Mouse (Mus musculus) heart, embryonic 10.5 days (tissue): ENCODE measurements at regions not wholly inside any gene's neighbourhood (a gene's known extent, or its start where the extent isn't known, plus 50 kb on each side); places are given as distances from the start of the nearest gene placed in this dataset.
A peak's percentile ranks its signal among the peaks of the same experiment; 100 is the strongest.

Source experiments
- DNase-seq: peaks from one replicate; pipeline ENCODE4 v3.0.0-alpha.2; 2017; ENCODE audit warnings: low spot score
- H3K27ac ChIP-seq: fragments of 300-500 bp; sonication (generic); 2 replicates; pipeline ENCODE4 v1.5.1; 2016; ENCODE audit warnings: mild to moderate bottlenecking
- H3K27me3 ChIP-seq: fragments of 300-500 bp; sonication (generic); 2 replicates; pipeline ENCODE4 v1.6.1; 2016; ENCODE audit warnings: mild to moderate bottlenecking; ENCODE audit not compliant: poor library complexity, insufficient read depth, severe bottlenecking
- H3K36me3 ChIP-seq: fragments of 300-500 bp; sonication (generic); 2 replicates; pipeline ENCODE4 v1.6.1; 2016; ENCODE audit warnings: mild to moderate bottlenecking, moderate library complexity
- H3K4me1 ChIP-seq: fragments of 300-500 bp; sonication (generic); 2 replicates; pipeline ENCODE4 v1.6.1; 2016; ENCODE audit warnings: mild to moderate bottlenecking
- H3K4me3 ChIP-seq: fragments of 300-500 bp; sonication (generic); 2 replicates; pipeline ENCODE4 v1.5.1; 2016; ENCODE audit warnings: mild to moderate bottlenecking, moderate library complexity
- H3K9me3 ChIP-seq: fragments of 300-500 bp; sonication (generic); 2 replicates; pipeline ENCODE4 v1.6.1; 2016; ENCODE audit warnings: mild to moderate bottlenecking, moderate library complexity
- WGBS: fragments of 180-500 bp; shearing (Covaris S2); methylation state at CpG from one replicate; pipeline ENCODE4 v1.1.7; 2016; 5-methylcytosine and 5-hydroxymethylcytosine counted together

DNA sequence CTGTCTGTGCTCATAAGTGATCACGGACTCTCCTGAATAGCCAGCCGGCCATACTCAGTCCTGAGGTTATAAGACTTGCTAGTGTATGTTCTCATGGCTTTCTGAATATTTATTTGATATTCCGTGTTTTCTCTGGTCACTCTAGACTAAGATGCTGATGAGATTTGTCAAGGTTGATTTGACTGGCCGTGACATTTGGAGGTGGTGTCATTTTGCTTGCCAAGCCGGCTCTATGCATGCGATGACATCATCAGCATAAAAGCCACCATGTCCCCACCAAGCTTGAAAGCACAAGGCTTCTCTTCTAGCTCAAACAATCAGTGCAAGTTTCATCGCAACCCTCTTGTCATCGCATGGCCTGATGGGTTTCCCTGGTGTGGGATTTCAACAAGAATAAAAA is 235.3 kb upstream of the Tgfbr2 start:
- 83% methylated on average over 8 of the region's 8 CpGs for WGBS
- H3K36me3 ChIP-seq: no peaks in the 10 kb centered on the region
- H3K4me1 ChIP-seq: no peaks in the 10 kb centered on the region
- H3K4me3 ChIP-seq: no peak overlapping the region
- H3K27me3 ChIP-seq: no peaks in the 10 kb centered on the region
- H3K27ac ChIP-seq: no peak overlapping the region
- no peaks in the 10 kb centered on the region for H3K9me3 ChIP-seq
- no peak for DNase-seq

- Histone ChIP-seq H3K27ac (no peak overlapping the region), H3K36me3 (no peaks in the 10 kb centered on the region), H3K4me1 (no peaks in the 10 kb centered on the region), H3K9me3 (no peaks in the 10 kb centered on the region), H3K4me3 (no peak overlapping the region), H3K27me3 (no peaks in the 10 kb centered on the region)
- 82% methylated on average over 2 of the region's 2 CpGs for WGBS
- DNase-seq: no peak
These were observed 233.0 kb upstream of the Tgfbr2 start for GRCm38 (mm10) chr9:116408116-116408515.

DNA sequence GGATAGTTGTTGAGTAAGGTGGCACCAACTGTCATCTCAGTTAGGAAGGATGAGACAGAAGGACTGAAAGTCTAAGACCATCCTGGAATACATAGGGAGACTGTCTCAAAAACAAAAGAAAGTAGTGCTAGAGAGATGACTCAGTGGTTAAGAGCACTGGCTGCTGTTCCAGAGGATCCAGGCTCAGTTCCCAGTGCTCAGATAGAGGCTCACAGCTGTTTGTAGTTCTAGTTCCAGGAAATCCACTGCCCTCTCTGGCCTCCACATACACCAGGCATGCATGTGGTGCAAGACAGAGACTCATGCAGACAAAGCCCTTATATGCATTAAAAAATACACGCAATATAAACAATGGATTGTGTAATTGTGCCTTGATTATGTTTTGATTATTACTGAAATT is 229.9 kb upstream of the Tgfbr2 start:
- Histone ChIP-seq H3K9me3 (no peaks in the 10 kb centered on the region), H3K27ac (no peak overlapping the region), H3K4me1 (no peaks in the 10 kb centered on the region), H3K27me3 (no peaks in the 10 kb centered on the region), H3K36me3 (no peaks in the 10 kb centered on the region), H3K4me3 (no peak overlapping the region)
- no peak for DNase-seq
- WGBS: 86% methylated on average over 1 of the region's 1 CpGs

GRCm38 (mm10) chr9:116401821-116402220 is 226.7 kb upstream of the Tgfbr2 start:
- H3K27me3 ChIP-seq: no peaks in the 10 kb centered on the region
- H3K9me3 ChIP-seq: no peaks in the 10 kb centered on the region
- H3K4me3 ChIP-seq: no peak overlapping the region
- DNase-seq: no peak
- no peaks in the 10 kb centered on the region for H3K4me1 ChIP-seq
- WGBS: 65% methylated on average over 7 of the region's 7 CpGs
- no peak overlapping the region for H3K27ac ChIP-seq
- no peaks in the 10 kb centered on the region for H3K36me3 ChIP-seq

GRCm38 (mm10) chr9:116400270-116400669 is 225.1 kb upstream of the Tgfbr2 start:
- Histone ChIP-seq H3K27ac (no peak overlapping the region), H3K27me3 (no peaks in the 10 kb centered on the region), H3K4me1 (no peaks in the 10 kb centered on the region), H3K36me3 (no peaks in the 10 kb centered on the region), H3K9me3 (no peaks in the 10 kb centered on the region), H3K4me3 (no peak overlapping the region)
- 50% methylated on average over 2 of the region's 2 CpGs for WGBS
- DNase-seq: no peak

- H3K4me1 ChIP-seq: no peaks in the 10 kb centered on the region
- H3K27ac ChIP-seq: no peak overlapping the region
- H3K36me3 ChIP-seq: no peaks in the 10 kb centered on the region
- no peak overlapping the region for H3K4me3 ChIP-seq
- no peak for DNase-seq
- H3K27me3 ChIP-seq: no peaks in the 10 kb centered on the region
- 78% methylated on average over 1 of the region's 1 CpGs for whole genome bisulfite sequencing
- no peaks in the 10 kb centered on the region for H3K9me3 ChIP-seq
These were observed 224.1 kb upstream of the Tgfbr2 start for GRCm38 (mm10) chr9:116399296-116399695.

DNA sequence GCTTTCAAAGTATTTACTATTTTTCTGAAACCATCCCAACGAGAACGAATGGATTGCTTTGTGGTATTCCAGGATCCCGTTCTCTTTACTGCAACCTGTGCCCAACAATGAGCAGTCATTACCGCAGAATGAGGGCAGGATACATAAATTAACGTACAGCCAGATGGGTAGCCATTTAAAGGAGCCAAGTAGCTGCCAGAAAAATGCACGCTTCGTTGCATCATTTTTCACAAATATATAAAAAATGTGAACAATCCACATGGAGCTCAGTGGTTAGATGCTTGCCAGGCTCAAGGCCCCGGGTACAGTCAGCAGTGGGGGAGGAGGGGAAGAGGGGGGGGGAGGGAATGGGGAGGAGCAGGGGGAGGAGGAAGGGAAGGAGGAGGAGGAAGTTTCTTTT is 217.1 kb upstream of the Tgfbr2 start:
- no peaks in the 10 kb centered on the region for H3K4me1 ChIP-seq
- no peak for DNase-seq
- H3K36me3 ChIP-seq: no peaks in the 10 kb centered on the region
- H3K4me3 ChIP-seq: no peak overlapping the region
- H3K27me3 ChIP-seq: no peaks in the 10 kb centered on the region
- no peaks in the 10 kb centered on the region for H3K9me3 ChIP-seq
- H3K27ac ChIP-seq: no peak overlapping the region
- 79% methylated on average over 8 of the region's 8 CpGs for WGBS

DNA sequence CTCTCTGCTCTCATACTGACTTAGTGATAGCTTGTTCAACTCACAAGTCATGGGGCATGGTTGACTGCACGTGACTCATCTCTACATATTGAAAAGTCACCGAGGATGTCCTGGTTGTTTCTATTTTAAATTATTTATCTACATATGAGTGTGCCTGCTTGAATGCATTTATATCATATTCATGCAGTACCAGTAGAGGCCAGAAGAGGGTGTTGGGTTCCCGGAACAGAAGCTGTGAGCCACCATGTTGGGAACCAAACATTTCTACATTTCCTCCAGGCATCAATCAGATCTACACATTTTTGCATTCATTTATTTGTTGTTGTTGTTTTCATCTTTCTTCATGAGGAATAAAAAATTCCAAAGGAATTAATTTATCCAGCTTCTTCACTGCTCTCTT is 214.6 kb upstream of the Tgfbr2 start:
- Histone ChIP-seq H3K4me3 (no peak overlapping the region), H3K27me3 (no peaks in the 10 kb centered on the region), H3K27ac (no peak overlapping the region), H3K4me1 (no peaks in the 10 kb centered on the region), H3K36me3 (no peaks in the 10 kb centered on the region), H3K9me3 (no peaks in the 10 kb centered on the region)
- 82% methylated on average over 3 of the region's 3 CpGs for WGBS
- no peak for DNase-seq

GRCm38 (mm10) chr9:116388863-116389262 is 213.7 kb upstream of the Tgfbr2 start:
- WGBS: 53% methylated on average over 8 of the region's 8 CpGs
- Histone ChIP-seq H3K4me3 (no peak overlapping the region), H3K27ac (no peak overlapping the region), H3K9me3 (no peaks in the 10 kb centered on the region), H3K4me1 (peaks cover 8% of the 10 kb centered on the region), H3K27me3 (no peaks in the 10 kb centered on the region), H3K36me3 (no peaks in the 10 kb centered on the region)
- DNase-seq: no peak

DNA sequence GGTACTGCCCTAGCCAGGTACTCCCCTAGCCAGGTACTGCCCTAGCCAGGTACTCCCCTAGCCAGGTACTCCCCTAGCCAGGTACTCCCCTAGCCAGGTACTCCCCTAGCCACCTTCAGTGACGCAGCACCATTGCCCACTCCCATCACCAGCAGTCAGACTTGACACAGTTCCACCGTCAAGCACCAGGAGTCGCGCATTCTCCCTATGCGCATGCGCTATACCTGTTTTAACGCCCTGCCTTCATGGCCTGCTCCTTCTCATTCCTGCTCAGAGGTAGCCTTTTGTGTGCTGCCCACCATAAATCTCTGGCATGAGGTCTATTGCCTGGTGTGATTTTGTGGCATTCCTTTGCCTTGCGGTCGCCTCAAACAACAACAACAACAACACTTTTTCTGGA is 212.9 kb upstream of the Tgfbr2 start:
- whole genome bisulfite sequencing: 89% methylated on average over 9 of the region's 9 CpGs

GRCm38 (mm10) chr9:116384176-116385076 is 209.3 kb upstream of the Tgfbr2 start:
- no peaks in the 10 kb centered on the region for H3K9me3 ChIP-seq
- peak overlapping the region; percentile 44; the same call in 1 of the 2 replicates for H3K4me3 ChIP-seq
- peak overlapping the region; percentile 78 for H3K27ac ChIP-seq
- H3K4me1 ChIP-seq: peaks cover 12% of the 10 kb centered on the region
- no peaks in the 10 kb centered on the region for H3K36me3 ChIP-seq
- H3K27me3 ChIP-seq: no peaks in the 10 kb centered on the region
- DNase-seq: peak; percentile 78
- WGBS: 62% methylated on average over 21 of the region's 21 CpGs

More for the DNA sequence above, 212.9 kb upstream of the Tgfbr2 start:
- no peak for DNase-seq
- no peak overlapping the region for H3K27ac ChIP-seq
- no peak overlapping the region for H3K4me3 ChIP-seq
- H3K4me1 ChIP-seq: peaks cover 12% of the 10 kb centered on the region
- no peaks in the 10 kb centered on the region for H3K9me3 ChIP-seq
- H3K36me3 ChIP-seq: no peaks in the 10 kb centered on the region
- no peaks in the 10 kb centered on the region for H3K27me3 ChIP-seq

DNA sequence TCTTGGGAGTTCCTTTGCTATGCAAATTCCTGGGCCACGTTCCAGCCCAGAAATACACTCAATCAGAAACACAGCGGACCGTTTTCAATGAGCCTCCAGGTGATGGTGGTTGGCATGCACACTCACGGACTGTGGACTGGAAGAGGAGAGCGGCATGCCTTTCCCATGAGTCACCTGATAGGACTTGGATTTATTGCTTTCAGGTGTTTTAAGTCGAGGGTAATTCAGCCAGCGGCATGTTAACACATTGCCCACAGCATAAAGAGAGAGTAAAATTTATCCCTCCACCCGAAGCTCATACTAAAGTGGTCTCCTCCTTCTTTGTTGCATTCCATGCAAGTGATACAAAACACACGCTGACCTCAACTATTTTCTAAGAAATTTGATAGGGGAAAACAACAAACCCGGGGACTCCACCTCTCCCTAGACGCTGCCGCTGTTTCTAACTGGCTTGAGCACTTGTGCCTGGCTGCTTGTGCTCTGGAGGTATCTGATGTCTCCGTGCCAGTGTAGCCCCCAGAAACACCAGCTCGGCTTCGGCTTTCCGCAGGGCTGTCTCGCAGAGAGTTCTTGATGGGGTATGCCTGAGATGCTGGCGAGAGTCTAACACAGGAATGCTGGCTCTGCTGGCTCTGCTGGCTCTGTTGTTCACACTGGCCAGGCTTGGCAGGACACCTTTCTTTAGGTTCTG is 208.4 kb upstream of the Tgfbr2 start:
- 28% methylated on average over 18 of the region's 18 CpGs for WGBS

DNA sequence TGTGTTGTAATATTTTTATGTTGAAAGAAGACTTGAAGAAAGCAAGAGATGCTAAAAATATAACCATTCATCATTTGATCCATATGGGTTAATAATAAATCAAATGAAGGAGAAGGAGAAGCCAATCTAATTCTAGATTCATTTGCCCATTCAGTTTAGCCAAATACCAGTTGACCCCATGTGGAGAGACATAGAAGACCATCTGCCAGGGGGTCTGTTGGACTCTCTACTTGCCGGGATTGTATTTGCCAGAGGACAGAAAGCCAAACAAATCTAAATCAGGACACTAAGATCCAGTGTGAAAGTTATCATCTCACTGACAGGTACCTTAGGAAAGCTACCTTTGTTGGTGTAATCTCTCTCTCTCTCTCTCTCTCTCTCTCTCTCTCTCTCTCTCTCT is 202.5 kb upstream of the Tgfbr2 start:
- WGBS: 78% methylated on average over 1 of the region's 1 CpGs

More for the DNA sequence above, 208.4 kb upstream of the Tgfbr2 start:
- Histone ChIP-seq H3K4me1 (peaks cover 12% of the 10 kb centered on the region), H3K27me3 (no peaks in the 10 kb centered on the region), H3K4me3 (peak overlapping the region; percentile 44), H3K27ac (peak overlapping the region; percentile 78), H3K36me3 (no peaks in the 10 kb centered on the region), H3K9me3 (no peaks in the 10 kb centered on the region)
- DNase-seq: no peak

More for the DNA sequence above, 202.5 kb upstream of the Tgfbr2 start:
- Histone ChIP-seq H3K9me3 (no peaks in the 10 kb centered on the region), H3K4me3 (no peak overlapping the region), H3K4me1 (no peaks in the 10 kb centered on the region), H3K27me3 (no peaks in the 10 kb centered on the region), H3K27ac (no peak overlapping the region), H3K36me3 (no peaks in the 10 kb centered on the region)
- no peak for DNase-seq
